Mouse (Mus musculus) c-Kit-positive CD71-positive TER-119-negative erythroid progenitor cells, embryonic 14.5 days (primary cell): ENCODE data around the gene Sirt1.
"Not testable (repeated sequence)": the region's sequence is repeated elsewhere in the genome, so short reads cannot be mapped to it uniquely, and the experiment has no call there.

Source experiments
- DNase-seq: peaks from one replicate; pipeline ENCODE4 v3.0.0-alpha.2; 2013; ENCODE audit warnings: low read depth

Sirt1 gene

GRCm38 (mm10) chr10:63388948-63389347, 7.4 kb upstream of the Sirt1 start:
- no peak for DNase-seq

GRCm38 (mm10) chr10:63386991-63387390, 5.5 kb upstream of the Sirt1 start:
- DNase-seq: peak; percentile 21

GRCm38 (mm10) chr10:63386444-63386843, 4.9 kb upstream of the Sirt1 start:
- peak; percentile 85 for DNase-seq

- peak; percentile 13 for DNase-seq
These were observed 4.4 kb upstream of the Sirt1 start for GRCm38 (mm10) chr10:63385897-63386296.

GRCm38 (mm10) chr10:63382372-63383279, 1.1 kb upstream of the Sirt1 start, which contains the start of gene Dnajc12:
Dnajc12 (plus strand) TSS chr10:63382443.
- peak; percentile 96 for DNase-seq

GRCm38 (mm10) chr10:63378948-63379680, 2.4 kb downstream of the Sirt1 start:
- DNase-seq: no peak

- DNase-seq: peak; percentile 68
These were observed 4.0 kb downstream of the Sirt1 start for GRCm38 (mm10) chr10:63377468-63377867.

- DNase-seq: no peak
These were observed 5.2 kb downstream of the Sirt1 start for GRCm38 (mm10) chr10:63376303-63376702.

- DNase-seq: no peak
These were observed 13.5 kb downstream of the Sirt1 start for GRCm38 (mm10) chr10:63368041-63368440.

GRCm38 (mm10) chr10:63367386-63367785, 14.1 kb downstream of the Sirt1 start:
- no peak for DNase-seq

GRCm38 (mm10) chr10:63365918-63366455, 15.5 kb downstream of the Sirt1 start:
- DNase-seq: no peak

GRCm38 (mm10) chr10:63360502-63360901, 21.0 kb downstream of the Sirt1 start:
- DNase-seq: no peak

GRCm38 (mm10) chr10:63352111-63352510, 29.4 kb downstream of the Sirt1 start:
- no peak for DNase-seq

GRCm38 (mm10) chr10:63351099-63351498, 30.4 kb downstream of the Sirt1 start:
- not testable (repeated sequence) for DNase-seq

- no peak for DNase-seq
These were observed 30.8 kb downstream of the Sirt1 start for GRCm38 (mm10) chr10:63350666-63351065.

- DNase-seq: no peak
These were observed 33.2 kb downstream of the Sirt1 start for GRCm38 (mm10) chr10:63348291-63348690.

GRCm38 (mm10) chr10:63344751-63345150, 36.8 kb downstream of the Sirt1 start:
- no peak for DNase-seq

GRCm38 (mm10) chr10:63341351-63341750, 40.2 kb downstream of the Sirt1 start:
- no peak for DNase-seq

GRCm38 (mm10) chr10:63338914-63339643, 42.4 kb downstream of the Sirt1 start:
- peak; percentile 78 for DNase-seq

- no peak for DNase-seq
These were observed 43.3 kb downstream of the Sirt1 start for GRCm38 (mm10) chr10:63337951-63338836.

- no peak for DNase-seq
These were observed 44.2 kb downstream of the Sirt1 start for GRCm38 (mm10) chr10:63337326-63337725.
